Mouse (Mus musculus): ENCODE measurements around the gene Ndufb7.

- TF ChIP-seq CTCF (IDR thresholded peaks at IDR 0.05; ENCODE audit: extremely low read depth, insufficient read length, insufficient replicate concordance, low read depth, low read length), result no peak
- TF ChIP-seq POLR2A (IDR thresholded peaks at IDR 0.05; ENCODE audit: low read depth, low read length), result no peak
Observed at GRCm38 (mm10) chr8:83584771-83585170, 18.3 kb downstream of the Ndufb7 start.
